Mouse (Mus musculus): ENCODE results near the gene Nkx3-2. TPM values are rescaled to one million over a fixed set of nuclear protein-coding genes. Genes with fewer than 3 reads are reported as not detected.

The Nkx3-2 gene
- polyA plus RNA-seq, 1 experiment, result not detected

DNA sequence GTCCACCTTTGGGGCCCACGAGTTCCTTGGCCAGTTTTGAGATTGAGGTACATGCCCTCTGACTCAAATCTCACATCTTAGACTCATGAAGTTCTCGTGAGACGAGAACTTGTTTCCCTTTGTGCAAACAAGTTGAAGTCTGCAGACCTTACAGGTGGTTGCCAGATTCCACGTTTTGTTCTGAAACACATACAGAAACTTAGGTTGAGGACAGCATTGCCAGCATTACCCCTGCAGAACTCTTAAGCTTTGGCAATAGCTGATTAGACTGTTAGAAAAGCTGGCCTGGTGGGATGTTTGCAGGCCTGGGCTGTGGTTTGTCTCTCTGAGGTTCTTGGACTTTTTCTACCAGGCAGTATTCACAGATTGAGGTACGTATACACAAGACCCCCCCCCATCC, 7.0 kb downstream of the Nkx3-2 start:
- no peaks in the 10 kb centered on the region; the same call in 1 of the 2 replicates for H3K9me3 ChIP-seq (ENCODE audit: control insufficient read depth, low read length)
- TF ChIP-seq GATA1 (IDR thresholded peaks at IDR 0.05; ENCODE audit: low read length) (no peak), TAL1 (IDR thresholded peaks at IDR 0.05; ENCODE audit: low read length) (no peak)
- no peaks in the 10 kb centered on the region for H3K4me1 ChIP-seq (ENCODE audit: control insufficient read depth)
- H3K36me3 ChIP-seq (ENCODE audit: control insufficient read depth), result no peaks in the 10 kb centered on the region
- H3K4me3 ChIP-seq (replicated peaks), result no peak overlapping the region
- peaks cover 98% of the 10 kb centered on the region for H3K27me3 ChIP-seq (ENCODE audit: control insufficient read depth)

DNA sequence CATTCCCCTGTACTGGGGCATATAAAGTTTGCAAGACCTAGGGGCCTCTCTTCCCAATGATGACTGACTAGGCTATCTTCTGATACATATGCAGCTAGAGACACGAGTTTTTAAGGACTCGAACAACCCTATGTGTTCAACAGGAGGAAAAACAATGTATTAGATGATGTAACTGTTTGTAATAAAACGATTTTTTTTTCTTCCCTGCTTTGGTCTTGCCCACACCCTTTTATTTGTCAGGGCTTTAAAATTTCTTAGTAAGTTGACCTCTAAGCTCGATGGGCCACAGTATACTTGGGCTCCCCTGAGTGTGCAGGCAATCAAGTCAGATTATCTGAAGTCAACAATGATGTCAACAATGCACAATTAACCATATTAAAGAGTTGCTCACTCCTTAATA, 7.9 kb downstream of the Nkx3-2 start:
- no peak for TF ChIP-seq GATA1 (IDR thresholded peaks at IDR 0.05; ENCODE audit: low read length)
- no peak for TF ChIP-seq TAL1 (IDR thresholded peaks at IDR 0.05; ENCODE audit: low read length)
- peaks cover 98% of the 10 kb centered on the region for H3K27me3 ChIP-seq (ENCODE audit: control insufficient read depth)

GRCm38 (mm10) chr5:41755373-41755960, 8.8 kb downstream of the Nkx3-2 start:
- H3K36me3 ChIP-seq (ENCODE audit: control insufficient read depth), result no peaks in the 10 kb centered on the region
- TF ChIP-seq GATA1 (IDR thresholded peaks at IDR 0.05; ENCODE audit: low read length), result no peak
- TF ChIP-seq TAL1 (IDR thresholded peaks at IDR 0.05; ENCODE audit: low read length), result no peak
- peaks cover 98% of the 10 kb centered on the region for H3K27me3 ChIP-seq (ENCODE audit: control insufficient read depth)
- H3K9me3 ChIP-seq (ENCODE audit: control insufficient read depth, low read length), result no peaks in the 10 kb centered on the region
- no peak overlapping the region for H3K4me3 ChIP-seq (replicated peaks)
- no peaks in the 10 kb centered on the region for H3K4me1 ChIP-seq (ENCODE audit: control insufficient read depth)

More for the DNA sequence above, 7.9 kb downstream of the Nkx3-2 start:
- H3K36me3 ChIP-seq (ENCODE audit: control insufficient read depth), result no peaks in the 10 kb centered on the region
- no peak overlapping the region for H3K4me3 ChIP-seq (replicated peaks)
- H3K4me1 ChIP-seq (ENCODE audit: control insufficient read depth), result no peaks in the 10 kb centered on the region
- H3K9me3 ChIP-seq (ENCODE audit: control insufficient read depth, low read length), result no peaks in the 10 kb centered on the region; the same call in 1 of the 2 replicates

GRCm38 (mm10) chr5:41754836-41755235, 9.5 kb downstream of the Nkx3-2 start:
- no peak for TF ChIP-seq TAL1 (IDR thresholded peaks at IDR 0.05; ENCODE audit: low read length)
- TF ChIP-seq GATA1 (IDR thresholded peaks at IDR 0.05; ENCODE audit: low read length), result no peak
- Histone ChIP-seq H3K27me3 (ENCODE audit: control insufficient read depth) (peaks cover 98% of the 10 kb centered on the region), H3K9me3 (ENCODE audit: control insufficient read depth, low read length) (no peaks in the 10 kb centered on the region), H3K4me1 (ENCODE audit: control insufficient read depth) (no peaks in the 10 kb centered on the region), H3K36me3 (ENCODE audit: control insufficient read depth) (no peaks in the 10 kb centered on the region), H3K4me3 (replicated peaks) (no peak overlapping the region)

DNA sequence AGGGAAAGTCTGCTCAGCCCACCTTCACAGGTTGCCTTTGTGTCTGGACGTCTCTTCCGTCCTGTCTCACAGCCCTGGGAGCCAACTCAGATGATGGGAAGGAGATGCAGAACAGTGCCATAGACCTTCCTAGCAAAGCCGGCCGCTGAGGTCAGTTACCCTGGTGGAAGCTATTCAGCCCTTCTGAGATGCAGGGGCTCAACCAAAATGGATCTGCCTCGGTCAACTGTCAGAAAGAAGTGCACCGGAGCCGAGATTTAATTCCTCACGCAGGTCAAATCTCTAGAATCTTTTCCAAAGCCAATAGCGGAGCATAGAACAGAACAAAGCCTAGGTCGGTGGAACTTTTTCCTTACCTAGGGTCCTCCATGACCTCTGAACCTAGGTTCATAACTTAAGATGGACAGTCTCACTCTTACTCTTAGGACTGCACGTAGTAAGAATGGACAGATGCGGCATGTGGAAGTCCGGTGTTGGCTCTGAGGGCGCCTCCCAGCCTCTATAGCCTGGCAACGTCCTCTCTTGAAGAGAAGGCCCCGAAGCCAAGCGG, 10.0 kb downstream of the Nkx3-2 start:
- H3K27me3 ChIP-seq (ENCODE audit: control insufficient read depth), result peaks cover 98% of the 10 kb centered on the region
- no peaks in the 10 kb centered on the region for H3K9me3 ChIP-seq (ENCODE audit: control insufficient read depth, low read length)
- TF ChIP-seq GATA1 (IDR thresholded peaks at IDR 0.05; ENCODE audit: low read length), result no peak
- no peak for TF ChIP-seq TAL1 (IDR thresholded peaks at IDR 0.05; ENCODE audit: low read length)
- no peaks in the 10 kb centered on the region for H3K4me1 ChIP-seq (ENCODE audit: control insufficient read depth)
- no peak overlapping the region for H3K4me3 ChIP-seq (replicated peaks)
- no peaks in the 10 kb centered on the region for H3K36me3 ChIP-seq (ENCODE audit: control insufficient read depth)

DNA sequence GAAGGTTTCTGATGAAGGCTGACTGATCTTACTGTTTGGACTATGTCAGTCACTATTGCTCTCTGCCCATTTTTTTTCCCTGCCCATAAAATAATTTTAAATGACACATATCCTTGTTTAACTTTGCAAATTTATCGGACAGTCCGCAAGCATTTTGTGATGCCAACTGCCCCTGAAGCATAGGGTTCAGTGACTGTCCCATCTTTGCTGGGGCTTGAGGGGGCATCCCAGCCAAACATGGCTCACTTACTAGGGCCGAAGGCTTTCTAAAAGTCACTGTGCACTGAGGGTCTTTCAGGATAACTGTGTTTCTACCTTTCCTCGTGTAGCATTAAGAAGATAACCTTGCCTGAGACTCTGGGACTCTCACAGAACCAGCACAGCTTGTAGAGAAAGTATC, 11.6 kb downstream of the Nkx3-2 start:
- no peak for TF ChIP-seq GATA1 (IDR thresholded peaks at IDR 0.05; ENCODE audit: low read length)
- TF ChIP-seq TAL1 (IDR thresholded peaks at IDR 0.05; ENCODE audit: low read length), result no peak
- H3K4me3 ChIP-seq (replicated peaks), result no peak overlapping the region
- no peaks in the 10 kb centered on the region for H3K4me1 ChIP-seq (ENCODE audit: control insufficient read depth)
- no peaks in the 10 kb centered on the region for H3K9me3 ChIP-seq (ENCODE audit: control insufficient read depth, low read length)
- H3K36me3 ChIP-seq (ENCODE audit: control insufficient read depth), result no peaks in the 10 kb centered on the region
- H3K27me3 ChIP-seq (ENCODE audit: control insufficient read depth), result peaks cover 97% of the 10 kb centered on the region

DNA sequence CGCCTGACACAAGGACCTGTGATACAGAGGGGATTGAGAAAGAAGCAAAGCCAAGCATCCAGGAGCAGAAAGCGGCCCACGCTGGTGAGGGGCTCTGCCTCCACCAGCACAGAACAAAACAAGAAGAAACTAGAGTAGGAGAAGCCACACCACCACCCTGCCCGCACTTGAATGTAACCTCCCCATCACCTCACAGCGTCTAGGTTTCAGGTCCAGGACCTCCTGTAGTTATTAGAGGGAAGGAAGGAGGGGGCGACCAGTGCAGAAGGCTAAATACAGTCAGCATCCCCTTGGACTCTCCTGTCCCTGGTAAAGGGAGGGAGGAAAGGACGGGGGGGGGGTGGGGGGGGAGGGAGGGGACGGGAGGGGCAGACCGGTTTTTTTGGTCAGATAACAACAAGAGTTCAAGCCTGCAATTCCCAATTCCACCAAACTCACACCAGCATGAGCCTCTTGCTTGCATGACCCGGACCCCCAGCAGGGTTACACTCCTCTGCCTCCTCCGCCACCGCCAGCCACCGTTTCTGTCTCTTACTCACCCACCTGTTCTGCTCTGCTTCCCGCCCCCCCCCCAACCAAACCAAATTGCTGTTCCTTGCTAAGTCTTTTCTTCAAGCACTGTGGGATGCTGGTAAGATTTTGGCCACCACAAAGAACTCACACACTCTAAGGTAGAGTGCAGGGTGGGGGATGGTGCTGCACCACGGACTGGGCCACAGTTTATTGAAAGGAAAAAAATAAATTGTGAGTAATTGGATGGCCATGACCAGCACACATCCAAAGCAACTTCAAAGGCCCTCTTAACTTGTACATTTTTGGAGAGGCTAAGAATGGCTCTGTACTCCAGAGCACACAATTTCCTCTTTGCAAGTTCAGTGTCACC, 19.2 kb downstream of the Nkx3-2 start:
- Histone ChIP-seq H3K4me3 (replicated peaks) (no peak overlapping the region), H3K27me3 (ENCODE audit: control insufficient read depth) (peaks cover 62% of the 10 kb centered on the region), H3K9me3 (ENCODE audit: control insufficient read depth, low read length) (no peaks in the 10 kb centered on the region), H3K4me1 (ENCODE audit: control insufficient read depth) (no peaks in the 10 kb centered on the region), H3K36me3 (ENCODE audit: control insufficient read depth) (no peaks in the 10 kb centered on the region)
- no peak for TF ChIP-seq TAL1 (IDR thresholded peaks at IDR 0.05; ENCODE audit: low read length)
- no peak for TF ChIP-seq GATA1 (IDR thresholded peaks at IDR 0.05; ENCODE audit: low read length)

DNA sequence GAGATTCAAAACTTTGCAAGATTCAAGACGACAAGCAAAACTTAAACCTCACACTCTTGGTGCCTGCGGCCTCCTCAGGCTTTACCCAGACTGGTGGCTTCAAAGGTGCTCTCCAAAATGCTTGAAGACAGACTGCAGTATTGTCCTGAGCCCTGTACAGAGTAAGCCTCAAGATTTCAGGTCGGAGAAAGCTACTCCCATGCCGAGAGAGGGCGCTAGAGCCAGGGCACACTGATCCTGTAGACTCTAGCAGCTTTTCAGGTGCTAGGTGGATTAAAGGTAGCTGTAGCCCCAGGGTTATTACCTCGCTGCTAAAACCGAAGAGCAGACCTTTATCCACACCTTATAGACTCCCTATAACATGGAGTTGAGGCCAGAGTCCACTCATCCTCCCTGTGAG, 20.1 kb downstream of the Nkx3-2 start:
- Histone ChIP-seq H3K27me3 (ENCODE audit: control insufficient read depth) (peaks cover 53% of the 10 kb centered on the region), H3K9me3 (ENCODE audit: control insufficient read depth, low read length) (no peaks in the 10 kb centered on the region), H3K4me1 (ENCODE audit: control insufficient read depth) (no peaks in the 10 kb centered on the region), H3K36me3 (ENCODE audit: control insufficient read depth) (no peaks in the 10 kb centered on the region), H3K4me3 (replicated peaks) (no peak overlapping the region)
- no peak for TF ChIP-seq TAL1 (IDR thresholded peaks at IDR 0.05; ENCODE audit: low read length)
- no peak for TF ChIP-seq GATA1 (IDR thresholded peaks at IDR 0.05; ENCODE audit: low read length)

- Histone ChIP-seq H3K4me3 (replicated peaks) (no peak overlapping the region), H3K27me3 (ENCODE audit: control insufficient read depth) (peaks cover 2% of the 10 kb centered on the region)
- no peak for TF ChIP-seq GATA1 (IDR thresholded peaks at IDR 0.05; ENCODE audit: low read length)
- TF ChIP-seq TAL1 (IDR thresholded peaks at IDR 0.05; ENCODE audit: low read length), result no peak
These were observed 25.5 kb downstream of the Nkx3-2 start for GRCm38 (mm10) chr5:41738817-41739216.

More at GRCm38 (mm10) chr5:41738817-41739216, 25.5 kb downstream of the Nkx3-2 start:
- Histone ChIP-seq H3K36me3 (ENCODE audit: control insufficient read depth) (no peaks in the 10 kb centered on the region), H3K9me3 (ENCODE audit: control insufficient read depth, low read length) (no peaks in the 10 kb centered on the region), H3K4me1 (ENCODE audit: control insufficient read depth) (no peaks in the 10 kb centered on the region)
